Mouse (Mus musculus): ENCODE data around the gene Hcn4. TPM values are rescaled to one million over a fixed set of nuclear protein-coding genes. Genes with fewer than 3 reads are reported as not detected.

Hcn4 gene
- polyA plus RNA-seq, 1 experiment from 2014 or later: 2.6 TPM

DNA sequence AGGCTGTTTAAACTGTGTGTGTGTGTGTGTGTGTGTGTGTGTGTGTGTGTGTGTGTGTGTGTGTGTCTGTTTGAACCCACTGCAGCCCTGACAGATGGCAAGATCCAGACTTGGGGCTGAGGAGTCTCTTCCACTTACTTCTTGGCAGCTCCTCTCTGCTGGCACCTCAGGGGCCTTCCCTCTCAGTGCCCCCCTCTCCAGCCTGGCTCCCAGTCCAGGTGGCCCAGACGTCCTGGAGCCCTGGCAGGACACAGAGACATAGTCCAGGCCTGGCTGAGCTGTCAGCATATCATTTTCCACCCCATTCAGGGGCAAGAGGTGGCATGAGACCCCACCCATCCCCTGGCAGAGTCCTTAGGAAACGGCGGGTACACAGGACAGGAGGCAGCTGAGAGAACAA, 5.5 kb upstream of the Hcn4 start:
- Histone ChIP-seq H3K27ac (replicated peaks) (no peak overlapping the region), H3K27me3 (peaks cover 14% of the 10 kb centered on the region; the same call in 1 of the 2 replicates), H3K4me2 (replicated peaks) (no peak overlapping the region), H3K9ac (replicated peaks) (no peak overlapping the region), H3K36me3 (no peaks in the 10 kb centered on the region), H3K4me3 (no peak overlapping the region), H3K9me3 (no peaks in the 10 kb centered on the region), H3K4me1 (peaks cover 22% of the 10 kb centered on the region)
- WGBS: 43% methylated on average over 3 of the region's 3 CpGs
- ATAC-seq (replicated peaks): no peak

DNA sequence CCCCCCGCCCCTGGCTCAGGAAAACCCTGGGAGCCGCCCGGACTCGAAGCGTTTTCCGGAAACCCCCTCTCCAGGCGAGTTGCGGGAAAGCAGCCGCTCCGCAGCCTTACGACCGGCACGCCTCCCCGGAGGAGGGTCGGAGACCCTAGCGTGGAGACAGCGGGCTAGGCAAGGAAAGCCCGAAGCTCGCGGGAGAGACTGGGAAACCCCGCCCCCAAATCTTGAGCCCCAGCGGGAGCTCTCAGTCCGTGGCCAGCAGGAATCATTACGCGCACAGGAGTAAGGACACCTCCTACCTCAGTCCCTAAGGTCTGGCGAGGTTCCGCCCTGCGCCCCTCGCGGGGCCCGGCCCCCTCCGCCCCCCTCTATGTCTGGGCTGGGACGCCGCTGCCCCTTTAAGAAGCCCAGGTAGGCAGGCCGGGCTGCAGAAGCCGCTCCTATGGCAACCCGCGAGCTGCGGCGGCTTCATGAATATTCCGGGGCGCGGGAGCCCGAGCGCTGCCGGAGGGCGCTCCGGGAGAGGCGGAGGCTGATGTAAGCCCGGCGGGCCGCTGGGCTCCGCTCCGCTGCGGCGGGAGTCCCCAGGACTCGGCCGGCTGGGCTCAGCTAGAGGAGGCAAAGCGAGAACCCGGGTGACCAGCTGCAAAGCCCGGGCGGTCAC, 651 bp upstream of the Hcn4 start:
- Histone ChIP-seq H3K9ac (replicated peaks) (peak overlapping the region; percentile 67), H3K4me1 (peaks cover 37% of the 10 kb centered on the region), H3K9me3 (no peaks in the 10 kb centered on the region), H3K4me3 (peak overlapping the region; percentile 59), H3K4me2 (replicated peaks) (peak overlapping the region; percentile 96), H3K27ac (replicated peaks) (peak overlapping the region; percentile 90), H3K36me3 (no peaks in the 10 kb centered on the region), H3K27me3 (peaks cover 14% of the 10 kb centered on the region; the same call in 1 of the 2 replicates)
- peak; percentile 92 for ATAC-seq (replicated peaks)
- WGBS: under 1% methylated on average over 62 of the region's 62 CpGs

DNA sequence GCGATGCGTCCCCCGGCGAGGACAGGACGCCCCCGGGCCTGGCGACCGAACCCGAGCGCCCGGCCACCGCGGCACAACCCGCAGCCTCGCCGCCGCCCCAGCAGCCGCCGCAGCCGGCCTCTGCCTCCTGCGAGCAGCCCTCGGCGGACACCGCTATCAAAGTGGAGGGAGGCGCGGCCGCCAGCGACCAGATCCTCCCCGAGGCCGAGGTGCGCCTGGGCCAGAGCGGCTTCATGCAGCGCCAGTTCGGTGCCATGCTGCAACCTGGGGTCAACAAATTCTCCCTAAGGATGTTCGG, 655 bp downstream of the Hcn4 start:
- Histone ChIP-seq H3K4me3 (peak overlapping the region; percentile 59), H3K4me1 (peaks cover 40% of the 10 kb centered on the region)
- no peak for ATAC-seq (replicated peaks)

DNA sequence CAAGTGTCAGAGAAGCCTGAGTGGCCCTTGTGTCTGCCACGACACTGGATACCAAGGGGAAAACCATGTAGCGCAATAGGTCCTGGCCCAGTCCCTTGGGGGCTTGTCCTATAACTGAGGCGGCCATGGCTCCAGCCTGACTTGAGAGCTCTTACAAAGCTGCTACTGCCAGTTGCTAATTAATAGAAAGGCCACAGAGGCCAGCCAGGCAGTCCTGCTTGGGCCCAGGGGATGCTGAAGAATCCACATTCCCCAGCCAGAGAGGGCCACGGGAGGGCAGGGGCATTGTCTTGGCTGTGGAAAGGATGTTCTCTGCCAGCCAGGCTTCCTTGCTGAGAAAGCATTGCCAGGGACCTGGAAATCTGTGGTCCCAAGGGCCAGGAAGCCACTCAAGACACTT, 6.4 kb downstream of the Hcn4 start:
- Histone ChIP-seq H3K27me3 (no peaks in the 10 kb centered on the region; the same call in 1 of the 2 replicates), H3K36me3 (no peaks in the 10 kb centered on the region), H3K4me1 (peaks cover 20% of the 10 kb centered on the region), H3K9me3 (no peaks in the 10 kb centered on the region), H3K4me3 (no peak overlapping the region), H3K9ac (replicated peaks) (no peak overlapping the region), H3K4me2 (replicated peaks) (no peak overlapping the region), H3K27ac (replicated peaks) (no peak overlapping the region)
- WGBS: 59% methylated on average over 4 of the region's 4 CpGs
- no peak for ATAC-seq (replicated peaks)

More for the DNA sequence above, 655 bp downstream of the Hcn4 start:
- H3K9ac ChIP-seq (replicated peaks): peak overlapping the region; percentile 67
- under 1% methylated on average over 35 of the region's 35 CpGs for WGBS
- H3K4me2 ChIP-seq (replicated peaks): peak overlapping the region; percentile 96
- H3K27ac ChIP-seq (replicated peaks): no peak overlapping the region
- no peaks in the 10 kb centered on the region for H3K36me3 ChIP-seq
- H3K9me3 ChIP-seq: no peaks in the 10 kb centered on the region
- peaks cover 11% of the 10 kb centered on the region; the same call in 1 of the 2 replicates for H3K27me3 ChIP-seq

DNA sequence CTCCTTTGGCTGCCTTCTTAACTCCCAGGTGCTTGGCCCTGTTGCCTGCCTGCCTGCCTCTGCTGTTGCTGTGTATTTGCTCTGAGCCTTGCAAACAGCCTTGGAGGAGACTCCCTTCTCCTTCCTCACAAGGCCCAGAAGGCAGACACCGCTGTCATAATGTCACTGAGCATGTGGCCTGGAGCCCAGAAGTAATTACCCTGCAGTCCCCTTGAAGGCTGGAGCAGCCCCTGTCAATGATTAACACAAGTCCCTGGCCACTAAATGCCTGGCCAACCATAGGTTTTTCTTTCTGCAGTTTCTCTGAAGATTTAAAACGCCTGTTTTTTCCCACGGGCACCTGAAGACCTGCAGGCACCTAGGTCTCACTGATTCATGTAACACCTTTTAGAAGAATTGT, 9.7 kb downstream of the Hcn4 start:
- 87% methylated on average over 3 of the region's 3 CpGs for WGBS
- no peak overlapping the region for H3K4me3 ChIP-seq
- H3K27me3 ChIP-seq: no peaks in the 10 kb centered on the region
- H3K9ac ChIP-seq (replicated peaks): no peak overlapping the region
- H3K4me2 ChIP-seq (replicated peaks): no peak overlapping the region
- H3K9me3 ChIP-seq: no peaks in the 10 kb centered on the region
- ATAC-seq (replicated peaks): no peak
- peaks cover 4% of the 10 kb centered on the region; the same call in 1 of the 2 replicates for H3K4me1 ChIP-seq
- H3K36me3 ChIP-seq: no peaks in the 10 kb centered on the region
- H3K27ac ChIP-seq (replicated peaks): no peak overlapping the region

DNA sequence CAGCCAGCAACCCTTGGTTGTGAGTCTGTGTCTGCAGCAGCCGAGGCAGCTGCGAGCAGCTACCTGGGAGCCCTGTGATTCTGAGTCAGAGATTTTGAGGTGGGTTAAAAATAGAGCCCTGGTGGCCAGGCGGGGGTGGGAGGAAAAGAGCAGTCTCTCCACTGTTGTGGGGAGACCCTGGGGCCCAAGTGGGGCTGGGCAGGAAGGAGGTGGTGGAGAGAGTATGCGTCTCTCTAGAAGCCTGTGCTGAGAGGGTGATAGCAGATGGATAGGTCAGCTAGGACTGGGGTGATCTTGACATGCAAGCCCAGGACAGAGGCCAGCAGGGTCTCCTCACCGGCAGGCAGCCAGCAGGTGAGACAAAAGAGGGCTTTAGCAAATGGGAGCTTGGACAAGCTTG, 14.0 kb downstream of the Hcn4 start:
- no peak overlapping the region for H3K27ac ChIP-seq (replicated peaks)
- H3K4me3 ChIP-seq: no peak overlapping the region
- 62% methylated on average over 5 of the region's 5 CpGs for WGBS
- H3K4me2 ChIP-seq (replicated peaks): no peak overlapping the region
- ATAC-seq (replicated peaks): no peak
- H3K4me1 ChIP-seq: no peaks in the 10 kb centered on the region
- H3K36me3 ChIP-seq: no peaks in the 10 kb centered on the region
- no peaks in the 10 kb centered on the region for H3K27me3 ChIP-seq
- no peak overlapping the region for H3K9ac ChIP-seq (replicated peaks)
- no peaks in the 10 kb centered on the region for H3K9me3 ChIP-seq

DNA sequence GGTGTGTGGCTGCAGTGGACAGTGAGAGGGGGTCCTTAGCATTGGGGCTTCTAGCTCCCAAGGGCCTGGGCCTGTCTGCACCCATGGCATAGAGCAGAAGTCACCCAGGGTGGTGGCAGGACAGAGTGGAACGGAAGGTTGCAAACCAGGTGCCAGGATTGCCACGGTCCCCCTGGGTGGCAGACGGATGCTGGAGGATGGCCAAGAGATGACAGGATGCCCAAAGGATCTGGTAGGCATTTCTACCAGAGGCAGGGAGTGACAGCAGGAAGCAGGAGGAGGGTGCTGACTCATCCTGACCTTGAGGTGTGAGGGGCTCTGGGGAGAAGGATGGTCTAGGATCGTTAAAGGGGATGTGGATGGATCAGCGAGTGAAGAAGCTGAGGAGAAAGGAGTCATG, 15.3 kb downstream of the Hcn4 start:
- WGBS: 59% methylated on average over 5 of the region's 5 CpGs
- H3K4me1 ChIP-seq: no peaks in the 10 kb centered on the region
- no peaks in the 10 kb centered on the region for H3K27me3 ChIP-seq
- no peaks in the 10 kb centered on the region for H3K9me3 ChIP-seq
- no peak overlapping the region for H3K27ac ChIP-seq (replicated peaks)
- no peaks in the 10 kb centered on the region for H3K36me3 ChIP-seq
- H3K9ac ChIP-seq (replicated peaks): no peak overlapping the region
- no peak overlapping the region for H3K4me2 ChIP-seq (replicated peaks)
- no peak overlapping the region for H3K4me3 ChIP-seq
- ATAC-seq (replicated peaks): no peak

DNA sequence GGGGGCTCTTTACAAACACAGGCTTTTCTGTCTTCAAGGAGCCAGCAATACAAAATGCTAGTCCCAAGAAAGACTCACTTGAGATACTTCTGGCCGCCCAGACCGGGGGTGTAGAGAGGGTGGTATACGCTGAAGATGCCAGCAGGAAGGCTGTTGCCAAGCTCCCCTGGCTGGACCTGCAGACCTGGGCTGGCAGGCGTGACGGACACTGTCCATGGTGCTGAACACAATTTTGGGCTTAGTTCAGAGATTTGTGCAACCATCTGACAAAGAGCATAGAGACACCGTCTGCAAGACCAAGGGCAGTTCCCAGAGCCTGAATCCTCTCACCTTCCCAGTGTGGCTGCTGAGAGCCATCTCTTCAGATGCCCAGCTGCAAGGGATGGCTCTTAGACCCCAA, 18.4 kb downstream of the Hcn4 start:
- WGBS: 26% methylated on average over 6 of the region's 6 CpGs
- ATAC-seq (replicated peaks): no peak
- Histone ChIP-seq H3K27ac (replicated peaks) (no peak overlapping the region), H3K36me3 (no peaks in the 10 kb centered on the region), H3K4me3 (no peak overlapping the region), H3K4me2 (replicated peaks) (no peak overlapping the region), H3K27me3 (no peaks in the 10 kb centered on the region), H3K9me3 (no peaks in the 10 kb centered on the region), H3K9ac (replicated peaks) (no peak overlapping the region), H3K4me1 (no peaks in the 10 kb centered on the region)

DNA sequence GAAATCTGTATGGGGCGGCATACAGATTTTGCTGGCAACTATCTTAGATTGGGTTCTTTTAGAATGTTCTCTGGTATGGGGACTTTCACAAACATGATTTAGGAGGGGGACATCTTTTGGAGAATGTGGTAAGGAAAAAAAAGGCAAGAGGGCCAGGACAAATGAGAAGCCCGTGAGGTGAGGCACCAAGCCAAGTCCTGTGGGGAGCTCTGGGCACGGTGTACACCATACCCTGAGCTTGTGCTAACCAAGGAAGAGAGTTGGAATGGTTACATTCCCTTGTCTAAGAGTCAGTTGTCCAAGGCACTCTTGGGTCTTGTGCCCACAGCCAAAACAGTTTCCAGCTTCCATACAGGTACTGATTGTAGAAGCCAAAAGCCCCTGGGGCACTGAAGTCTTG, 21.4 kb downstream of the Hcn4 start:
- WGBS: 77% methylated on average over 3 of the region's 3 CpGs
- H3K27me3 ChIP-seq: no peaks in the 10 kb centered on the region
- no peak overlapping the region for H3K27ac ChIP-seq (replicated peaks)
- no peaks in the 10 kb centered on the region for H3K36me3 ChIP-seq
- H3K4me3 ChIP-seq: no peak overlapping the region
- peaks cover under 1% of the 10 kb centered on the region; the same call in 1 of the 2 replicates for H3K4me1 ChIP-seq
- H3K9me3 ChIP-seq: no peaks in the 10 kb centered on the region
- no peak overlapping the region for H3K9ac ChIP-seq (replicated peaks)
- H3K4me2 ChIP-seq (replicated peaks): no peak overlapping the region
- ATAC-seq (replicated peaks): no peak

DNA sequence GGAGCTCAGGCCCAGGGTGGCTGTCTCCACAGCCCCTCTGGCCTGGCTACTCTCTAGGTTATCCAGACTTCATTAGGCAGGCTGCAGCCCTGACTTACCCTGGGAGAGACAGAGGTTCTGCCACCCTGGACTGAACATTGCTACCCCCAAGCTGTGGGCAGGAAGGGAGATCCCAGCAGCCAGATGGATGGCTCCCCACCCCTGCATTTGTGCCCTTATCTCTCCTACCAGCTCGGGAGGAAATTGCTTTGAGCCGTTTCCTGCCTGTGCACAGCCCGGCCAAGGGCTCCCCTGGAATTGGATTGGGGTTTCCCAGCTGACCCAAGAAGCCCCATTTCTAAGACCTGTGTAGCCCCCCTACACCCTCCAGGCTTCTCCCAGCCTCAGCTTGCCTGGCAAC, 23.8 kb downstream of the Hcn4 start:
- Histone ChIP-seq H3K36me3 (no peaks in the 10 kb centered on the region), H3K4me2 (replicated peaks) (no peak overlapping the region), H3K27ac (replicated peaks) (no peak overlapping the region), H3K4me1 (peaks cover 7% of the 10 kb centered on the region; the same call in 1 of the 2 replicates), H3K27me3 (no peaks in the 10 kb centered on the region), H3K4me3 (no peak overlapping the region), H3K9ac (replicated peaks) (no peak overlapping the region), H3K9me3 (no peaks in the 10 kb centered on the region)
- no peak for ATAC-seq (replicated peaks)
- WGBS: 83% methylated on average over 3 of the region's 3 CpGs

DNA sequence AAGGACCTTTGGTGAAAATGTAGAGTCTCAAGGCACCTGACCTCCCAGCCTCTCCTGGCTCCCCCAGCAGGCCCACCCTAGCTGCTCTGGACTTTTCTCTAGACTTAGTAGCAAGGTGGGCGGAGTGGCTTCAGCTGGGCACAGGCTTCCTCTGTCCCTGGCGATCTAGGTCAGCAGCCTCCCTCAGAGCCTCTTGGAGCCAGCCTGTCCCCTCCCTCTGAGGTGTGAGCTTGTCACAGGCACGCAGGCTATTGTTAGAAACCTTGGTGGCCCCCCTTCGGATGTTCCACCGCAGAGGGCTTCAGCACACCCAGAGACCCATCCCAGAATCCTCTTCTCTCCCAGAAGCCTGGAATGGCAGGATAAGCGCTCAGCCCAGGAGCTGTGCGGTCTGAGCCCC, 24.5 kb downstream of the Hcn4 start:
- no peak for ATAC-seq (replicated peaks)
- Histone ChIP-seq H3K36me3 (no peaks in the 10 kb centered on the region), H3K27me3 (no peaks in the 10 kb centered on the region), H3K9me3 (no peaks in the 10 kb centered on the region), H3K9ac (replicated peaks) (no peak overlapping the region), H3K27ac (replicated peaks) (no peak overlapping the region), H3K4me1 (peaks cover 7% of the 10 kb centered on the region; the same call in 1 of the 2 replicates), H3K4me2 (replicated peaks) (no peak overlapping the region), H3K4me3 (no peak overlapping the region)
- WGBS: 76% methylated on average over 7 of the region's 7 CpGs

DNA sequence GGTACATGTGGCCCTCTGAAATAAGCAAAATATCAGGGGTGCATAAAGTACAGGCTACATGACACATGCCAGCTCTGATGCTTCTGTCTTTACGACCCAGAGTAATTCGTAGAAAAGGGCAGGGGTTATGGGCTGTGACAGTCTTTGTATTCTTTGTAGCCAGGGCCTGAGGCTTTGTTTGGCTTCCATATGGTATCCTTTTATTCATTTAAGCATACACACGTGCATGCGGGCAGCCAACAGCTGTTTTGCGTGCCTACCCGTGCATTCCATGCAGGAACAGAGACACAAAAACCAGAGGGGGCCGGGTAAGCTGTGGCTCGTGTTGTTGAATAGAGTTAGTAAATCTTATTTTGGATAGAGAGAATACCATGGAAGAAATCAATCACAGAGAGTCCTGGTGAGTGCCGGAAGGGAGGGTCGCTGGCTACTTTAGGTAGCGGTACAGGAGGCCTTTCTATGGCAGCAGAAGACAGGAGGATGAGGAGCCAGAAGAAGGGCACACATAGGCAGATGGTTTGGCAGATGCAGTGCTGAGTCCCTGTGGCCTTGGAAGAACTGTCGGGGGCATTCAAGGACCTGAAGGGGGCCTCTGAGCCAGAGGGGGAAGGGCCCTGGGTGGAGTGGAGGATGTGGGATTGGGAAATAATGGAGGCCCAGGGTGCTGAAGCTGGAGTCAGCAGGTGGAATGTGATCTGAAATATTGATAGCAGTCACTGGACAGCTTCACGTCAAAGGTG, 26.5 kb downstream of the Hcn4 start:
- Histone ChIP-seq H3K4me3 (no peak overlapping the region), H3K4me1 (peaks cover 7% of the 10 kb centered on the region; the same call in 1 of the 2 replicates), H3K9me3 (no peaks in the 10 kb centered on the region), H3K9ac (replicated peaks) (no peak overlapping the region), H3K4me2 (replicated peaks) (no peak overlapping the region), H3K27ac (replicated peaks) (no peak overlapping the region), H3K36me3 (no peaks in the 10 kb centered on the region), H3K27me3 (no peaks in the 10 kb centered on the region)
- 31% methylated on average over 13 of the region's 13 CpGs for WGBS
- ATAC-seq (replicated peaks): no peak
